Mouse (Mus musculus) forebrain, embryonic 11.5 days (tissue): Measurements from ENCODE around the gene Prep. TPM values are rescaled to one million over a fixed set of nuclear protein-coding genes. Genes with fewer than 3 reads are reported as not detected.

Experiments used
- ATAC-seq: fragments of 200-750 bp; cut with Nextera tagmentation; replicated peaks from 2 replicates; pipeline ENCODE4 v1.8.0; 2017; ENCODE audit warnings: moderate TSS enrichment; ENCODE audit not compliant: low FRiP score
- DNase-seq: peaks from one replicate; pipeline ENCODE4 v3.0.0-alpha.2; 2017; ENCODE audit warnings: low spot score
- H3K27ac ChIP-seq: fragments of 300-500 bp; sonication (generic); 2 replicates; pipeline ENCODE4 v1.5.1; 2014; ENCODE audit warnings: low read depth, low read length
- H3K27me3 ChIP-seq: fragments of 300-500 bp; sonication (generic); 2 replicates; pipeline ENCODE4 v1.6.1; 2014; ENCODE audit warnings: mild to moderate bottlenecking, low read length, mixed read lengths; ENCODE audit not compliant: control insufficient read depth, insufficient read depth
- H3K36me3 ChIP-seq: fragments of 300-500 bp; sonication (generic); 2 replicates; pipeline ENCODE4 v1.6.1; 2014; ENCODE audit warnings: mild to moderate bottlenecking, low read length, moderate library complexity, mixed read lengths; ENCODE audit not compliant: control insufficient read depth, insufficient read depth
- H3K4me1 ChIP-seq: fragments of 300-500 bp; sonication (generic); replicated peaks from 2 replicates; pipeline ENCODE4 v1.6.1; 2014; ENCODE audit warnings: low read length, mixed read lengths; ENCODE audit not compliant: control insufficient read depth, insufficient read depth
- H3K4me2 ChIP-seq: fragments of 300-500 bp; sonication (generic); 2 replicates; pipeline ENCODE4 v1.6.1; 2014; ENCODE audit warnings: low read depth, mild to moderate bottlenecking, low read length, moderate library complexity, mixed read lengths; ENCODE audit not compliant: severe bottlenecking
- H3K4me3 ChIP-seq: fragments of 300-500 bp; sonication (generic); 2 replicates; pipeline ENCODE4 v1.5.1; 2014; ENCODE audit warnings: low read depth, low read length
- H3K9ac ChIP-seq: fragments of 300-500 bp; sonication (generic); 2 replicates; pipeline ENCODE4 v1.6.1; 2014; ENCODE audit warnings: low read length
- H3K9me3 ChIP-seq: fragments of 300-500 bp; sonication (generic); 2 replicates; pipeline ENCODE4 v1.6.1; 2016; ENCODE audit warnings: low read length, mixed read lengths; ENCODE audit not compliant: control insufficient read depth
- WGBS: fragments of 180-500 bp; shearing (Covaris S2); extraction: QIAGEN DNeasy Blood & Tissue Kit; methylation state at CpG from one replicate; pipeline ENCODE4 v1.1.7; 2014; 5-methylcytosine and 5-hydroxymethylcytosine counted together
- microRNA-seq: library from miRNA; unstranded; fragments of <30 nt; microRNA quantifications from one replicate; pipeline ENCODE4, GENCODE M21; 2016; ENCODE audit not compliant: insufficient number of aligned reads
- polyA plus RNA-seq: library from polyadenylated mRNA; unstranded; fragments of >200 nt; fragmentation: Nextera tagmentation; extraction: Ambion mirVana; gene quantifications from 2 replicates; pipeline ENCODE4 v1.2.1, GENCODE M21; 2014

Gene Prep
- polyA plus RNA-seq, 1 experiment from 2014 or later, result 28.8 TPM

DNA sequence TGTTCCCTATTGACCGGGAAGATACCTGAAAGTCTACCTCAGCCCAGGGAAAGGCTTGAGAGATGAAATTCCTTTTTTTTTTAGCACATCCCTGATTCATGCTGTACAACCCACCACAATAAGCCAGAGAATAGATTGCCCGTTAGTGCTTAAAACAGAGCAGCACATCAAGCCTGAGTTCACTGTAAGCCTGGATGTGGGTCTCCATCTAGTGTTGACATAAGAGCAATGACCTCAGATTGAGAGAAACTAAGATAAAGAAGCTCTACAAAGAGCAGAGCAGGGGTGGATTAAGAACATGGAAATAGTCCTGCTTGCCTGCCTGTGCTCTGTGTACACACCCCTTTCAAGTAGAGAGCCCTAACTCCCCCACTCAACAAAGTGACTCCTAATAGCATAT, 118.5 kb downstream of the Prep start:
- 92% methylated on average over 2 of the region's 2 CpGs for WGBS
- Histone ChIP-seq H3K27ac (no peak overlapping the region), H3K36me3 (no peaks in the 10 kb centered on the region), H3K27me3 (no peaks in the 10 kb centered on the region), H3K9ac (no peak overlapping the region), H3K4me3 (no peak overlapping the region), H3K9me3 (no peaks in the 10 kb centered on the region), H3K4me1 (no peaks in the 10 kb centered on the region), H3K4me2 (no peak overlapping the region)
- ATAC-seq (no peak), DNase-seq (no peak)

DNA sequence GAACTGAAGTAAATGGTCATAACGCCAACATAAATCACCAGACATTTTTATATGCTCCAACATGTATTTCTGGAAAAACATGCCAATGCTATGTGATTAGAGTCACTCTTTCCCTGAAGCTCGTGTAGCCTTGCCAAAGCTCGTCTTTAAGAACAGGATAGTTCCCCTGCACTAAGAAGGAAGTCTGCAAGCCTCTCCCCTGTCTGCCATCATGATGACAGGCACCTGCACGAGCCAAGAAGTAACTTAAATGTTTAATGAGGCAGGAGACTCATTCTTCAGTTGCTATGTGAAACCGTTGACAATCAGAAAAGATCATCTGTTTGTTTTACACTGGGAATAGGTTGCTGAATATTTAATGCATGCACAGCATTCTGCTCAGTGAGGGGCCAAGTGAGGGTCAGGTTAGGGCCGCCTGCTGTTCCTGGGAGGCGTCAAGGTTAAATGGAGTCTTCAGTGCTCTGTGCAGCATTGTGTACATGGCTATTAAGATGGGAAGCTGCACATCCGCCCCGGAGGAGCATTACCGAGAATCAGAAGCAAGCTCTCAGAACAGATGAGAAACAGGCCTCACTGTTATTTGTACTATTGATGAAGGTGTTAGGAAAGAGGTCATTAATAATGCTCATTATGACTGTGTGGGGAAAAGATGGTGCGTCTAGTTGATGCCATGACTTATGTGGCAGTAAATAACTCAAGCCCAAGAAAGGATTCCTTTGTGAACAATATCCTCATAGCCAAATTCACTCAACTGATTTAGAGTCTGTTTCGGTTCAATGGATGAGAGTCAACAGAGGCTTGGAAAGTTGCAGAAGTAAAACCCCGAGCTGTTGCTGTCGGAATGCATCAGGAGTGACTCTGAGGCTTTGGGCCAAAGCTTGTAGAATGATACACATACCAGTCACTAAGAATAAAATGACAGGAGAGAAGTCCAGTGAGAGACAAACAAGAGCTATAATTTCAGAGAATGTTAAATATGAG, 126.6 kb downstream of the Prep start:
- Histone ChIP-seq H3K9ac (no peak overlapping the region), H3K27me3 (no peaks in the 10 kb centered on the region), H3K4me2 (no peak overlapping the region), H3K4me3 (no peak overlapping the region), H3K27ac (no peak overlapping the region), H3K9me3 (no peaks in the 10 kb centered on the region), H3K4me1 (no peaks in the 10 kb centered on the region), H3K36me3 (no peaks in the 10 kb centered on the region)
- DNase-seq (no peak), ATAC-seq (no peak)
- WGBS, result 75% methylated on average over 14 of the region's 14 CpGs

DNA sequence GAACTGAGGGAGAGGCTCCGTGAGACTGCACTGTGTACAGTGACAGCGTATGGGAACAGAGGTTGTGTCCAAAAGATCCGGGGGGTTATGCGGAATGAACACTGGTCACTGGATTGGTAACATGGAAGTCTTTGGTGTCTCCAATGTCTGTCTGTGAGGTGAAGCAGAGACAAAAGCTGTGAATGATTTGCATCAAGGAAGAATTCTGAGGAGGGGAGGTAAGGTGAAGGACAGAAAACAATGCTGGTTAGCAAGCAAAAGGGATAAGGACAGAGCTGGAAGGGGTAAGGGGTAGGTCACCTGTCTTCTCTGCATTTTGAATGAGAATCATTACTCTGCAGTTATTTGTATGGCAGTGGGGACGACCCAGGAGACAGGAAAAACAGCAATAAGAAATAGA, 127.5 kb downstream of the Prep start:
- Histone ChIP-seq H3K27ac (no peak overlapping the region), H3K27me3 (no peaks in the 10 kb centered on the region), H3K4me3 (no peak overlapping the region), H3K4me1 (no peaks in the 10 kb centered on the region), H3K4me2 (no peak overlapping the region), H3K36me3 (no peaks in the 10 kb centered on the region), H3K9me3 (no peaks in the 10 kb centered on the region), H3K9ac (no peak overlapping the region)
- ATAC-seq (no peak), DNase-seq (no peak)
- 83% methylated on average over 5 of the region's 5 CpGs for WGBS

DNA sequence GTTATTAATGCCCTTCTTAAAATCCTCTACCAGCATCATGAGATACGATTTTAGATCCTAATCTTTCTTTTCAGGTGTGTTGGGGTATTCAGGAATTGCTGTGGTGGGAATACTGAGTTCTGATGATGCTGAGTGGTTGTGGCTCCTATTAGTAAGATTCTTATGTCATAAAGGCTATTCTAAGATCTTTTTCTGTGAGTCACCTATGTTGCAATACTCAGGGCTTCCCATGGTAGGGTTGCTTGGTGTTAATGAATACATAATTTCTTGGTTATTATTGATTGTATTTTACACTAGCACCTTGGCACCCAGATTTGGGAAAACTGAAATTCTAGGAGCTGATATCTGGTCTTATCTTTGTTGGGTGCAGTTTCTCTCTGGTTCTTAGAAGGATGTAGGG, 137.6 kb downstream of the Prep start:
- no peak overlapping the region for H3K9ac ChIP-seq

DNA sequence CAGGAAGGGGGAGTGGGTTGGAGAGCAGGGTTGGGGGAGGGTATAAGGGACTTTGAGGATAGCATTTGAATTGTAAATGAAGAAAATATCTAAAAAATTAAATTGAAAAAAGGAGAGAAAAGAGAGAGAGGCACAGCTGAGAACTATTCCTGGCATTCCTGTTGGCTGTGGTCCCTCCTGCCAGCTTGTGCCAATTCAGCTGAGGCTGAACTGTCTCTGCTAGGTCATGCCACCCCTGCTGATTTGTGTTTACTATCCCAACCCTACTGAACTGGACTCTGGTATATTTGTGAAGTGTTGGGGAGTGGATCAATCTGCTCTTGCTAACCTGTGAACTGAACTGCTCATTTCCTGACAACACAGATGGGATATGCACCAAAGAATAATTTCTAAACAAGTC, 143.2 kb downstream of the Prep start:
- ATAC-seq (no peak), DNase-seq (no peak)
- no peak overlapping the region for H3K27ac ChIP-seq
- no peaks in the 10 kb centered on the region for H3K36me3 ChIP-seq
- no peak overlapping the region for H3K4me3 ChIP-seq
- H3K9ac ChIP-seq, result no peak overlapping the region
- H3K9me3 ChIP-seq, result no peaks in the 10 kb centered on the region
- H3K4me1 ChIP-seq, result no peaks in the 10 kb centered on the region
- no peaks in the 10 kb centered on the region for H3K27me3 ChIP-seq
- no peak overlapping the region for H3K4me2 ChIP-seq

More for the DNA sequence above, 137.6 kb downstream of the Prep start:
- Histone ChIP-seq H3K27me3 (no peaks in the 10 kb centered on the region), H3K4me3 (no peak overlapping the region), H3K9me3 (no peaks in the 10 kb centered on the region), H3K36me3 (no peaks in the 10 kb centered on the region), H3K4me1 (no peaks in the 10 kb centered on the region), H3K27ac (no peak overlapping the region), H3K4me2 (no peak overlapping the region)
- WGBS, result 59% methylated on average over 1 of the region's 1 CpGs
- DNase-seq (no peak), ATAC-seq (no peak)

- no peaks in the 10 kb centered on the region for H3K9me3 ChIP-seq
- no peak overlapping the region for H3K4me3 ChIP-seq
- H3K4me2 ChIP-seq, result no peak overlapping the region
- ATAC-seq, result no peak
- DNase-seq, result no peak
- no peaks in the 10 kb centered on the region for H3K4me1 ChIP-seq
- H3K27ac ChIP-seq, result no peak overlapping the region
- no peak overlapping the region for H3K9ac ChIP-seq
- 89% methylated on average over 7 of the region's 7 CpGs for WGBS
- no peaks in the 10 kb centered on the region for H3K27me3 ChIP-seq
- H3K36me3 ChIP-seq, result no peaks in the 10 kb centered on the region
Observed at GRCm38 (mm10) chr10:45216676-45217075, 149.7 kb downstream of the Prep start.

Small RNA genes lying within 50 kb of the gene (microRNA-seq; reads per million reads assigned to microRNA genes)
- not detected for gene Gm23766

Other genes starting within 250 kb of the Prep start
- 0.24 and 0.27 TPM in 2 replicates for gene Popdc3, start 110.9 kb downstream of the Prep start, polyA plus RNA-seq